In the genomic region with DNA sequence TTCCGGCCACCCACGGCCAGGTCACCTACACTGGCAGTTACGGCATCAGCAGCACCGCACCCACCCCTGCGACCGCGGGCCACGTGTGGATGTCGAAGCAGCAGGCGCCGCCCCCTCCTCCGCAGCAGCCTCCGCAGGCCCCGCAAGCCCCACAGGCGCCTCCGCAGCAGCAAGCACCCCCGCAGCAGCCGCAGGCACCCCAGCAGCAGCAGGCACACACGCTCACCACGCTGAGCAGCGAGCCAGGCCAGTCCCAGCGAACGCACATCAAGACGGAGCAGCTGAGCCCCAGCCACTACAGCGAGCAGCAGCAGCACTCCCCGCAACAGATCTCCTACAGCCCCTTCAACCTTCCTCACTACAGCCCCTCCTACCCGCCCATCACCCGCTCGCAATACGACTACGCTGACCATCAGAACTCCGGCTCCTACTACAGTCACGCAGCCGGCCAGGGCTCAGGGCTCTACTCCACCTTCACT, we compare ENCODE assay signal across 8 mouse cellular contexts. TPM values are rescaled to one million over a fixed set of nuclear protein-coding genes. Genes with fewer than 3 reads are reported as not detected.
A peak's percentile ranks its signal among the peaks of the same experiment; 100 is the strongest.
DNase-seq lines count a peak whose midpoint lies in the region; ATAC-seq lines count a peak whose summit lies in the region.

No protein-coding gene starts in this region.

- H3K4me2 ChIP-seq in liver, embryonic 11.5 days, result peak overlapping the region; percentile 74

- intact Hi-C loops in heart, postnatal 10 days (cut with DNase I), result loop anchor here (5.0 kb wide), 2 partner anchors 57 to 192 kb away; no protein-coding TSS in a partner anchor

- WGBS in liver, embryonic 11.5 days, result 5% methylated on average over 33 of the region's 34 CpGs

- no peak overlapping the region for H3K27ac ChIP-seq in liver, embryonic 11.5 days (ENCODE audit: low read depth, low read length)

- peak; percentile 31 to 52 for DNase-seq in kidney, postnatal 4 days
- DNase-seq in kidney, adult 9 months, result no peak
- peak; percentile 63 for DNase-seq in embryo, embryonic 11 days
- DNase-seq in heart, postnatal 10 days, result peak; percentile 28 to 29
- DNase-seq in liver, embryonic 11.5 days (ENCODE audit: low spot score), result no peak
- DNase-seq in retina, postnatal 1 day, result peak; percentile 66
- DNase-seq in ovary, adult 18-20 months (ENCODE audit: low spot score), result no peak
- no peak for DNase-seq in kidney, adult 18-20 months

- ATAC-seq in liver, embryonic 11.5 days (replicated peaks; ENCODE audit: low FRiP score), result no peak

- H3K9me3 ChIP-seq in liver, embryonic 11.5 days (ENCODE audit: control insufficient read depth, low read length), result no peaks in the 10 kb centered on the region

- H3K4me1 ChIP-seq in liver, embryonic 11.5 days (replicated peaks; ENCODE audit: control insufficient read depth, insufficient read depth, low read length), result peaks cover 5% of the 10 kb centered on the region; the same call in 1 of the 2 replicates

- H3K4me3 ChIP-seq in liver, embryonic 11.5 days (ENCODE audit: low read depth, low read length), result peak overlapping the region; percentile 54

- H3K9ac ChIP-seq in liver, embryonic 11.5 days (ENCODE audit: low read depth, low read length), result no peak overlapping the region

- peaks cover 63% of the 10 kb centered on the region for H3K27me3 ChIP-seq in liver, embryonic 11.5 days (replicated peaks; ENCODE audit: control insufficient read depth, insufficient read depth, low read length)

- no peaks in the 10 kb centered on the region for H3K36me3 ChIP-seq in liver, embryonic 11.5 days (ENCODE audit: control insufficient read depth, insufficient read depth, low read length)

RNA-seq across cellular contexts. Expression of gene Sox9, which starts 2.9 kb away (rescaled TPM):
- total RNA-seq in heart, postnatal 10 days (2021), result 1 to 10 TPM; 6.5 to 6.7 TPM
- 10.8 and 11.7 TPM in 2 replicates for polyA plus RNA-seq in liver, embryonic 11.5 days (2014; fragmentation: Nextera tagmentation; extraction: Ambion mirVana)

Comparison
In these comparisons a context has a peak if more than half of its experiments do, and no peak if none do; other contexts are left out.
1. DNase-seq: peak in kidney, postnatal 4 days (2 of 2), embryo, embryonic 11 days (single experiment), heart, postnatal 10 days (2 of 2) and retina, postnatal 1 day (single experiment); none in kidney, adult 9 months (single experiment), liver, embryonic 11.5 days (single experiment), ovary, adult 18-20 months (single experiment) and kidney, adult 18-20 months (single experiment).